Mouse (Mus musculus): ENCODE data around the gene Tulp1.

- no peak for TF ChIP-seq CTCF (IDR thresholded peaks at IDR 0.05; ENCODE audit: low read depth)
- no peak for TF ChIP-seq EP300 (optimal IDR thresholded peaks at IDR 0.05)
Observed at GRCm38 (mm10) chr17:28394994-28395393, 30.0 kb upstream of the Tulp1 start.
